Mouse (Mus musculus) megakaryocyte, embryonic 14.5 days (primary cell): ENCODE results near the gene Spp2.

ENCODE experiments used
- FLI1 ChIP-seq: IDR thresholded peaks from 2 replicates; pipeline ENCODE4 v1.6.1; 2012; ENCODE audit warnings: low read length, inconsistent platforms, mixed read lengths
- GATA1 ChIP-seq: IDR thresholded peaks from 3 replicates; pipeline ENCODE4 v1.6.1; 2012; ENCODE audit warnings: mixed read lengths, low read length, inconsistent platforms, borderline replicate concordance

GRCm38 (mm10) chr1:88418943-88419342, 12.2 kb downstream of the Spp2 start:
- TF ChIP-seq GATA1 (no peak), FLI1 (no peak)
